Mouse (Mus musculus): ENCODE measurements around the gene 1700067P10Rik.

Gene 1700067P10Rik

DNA sequence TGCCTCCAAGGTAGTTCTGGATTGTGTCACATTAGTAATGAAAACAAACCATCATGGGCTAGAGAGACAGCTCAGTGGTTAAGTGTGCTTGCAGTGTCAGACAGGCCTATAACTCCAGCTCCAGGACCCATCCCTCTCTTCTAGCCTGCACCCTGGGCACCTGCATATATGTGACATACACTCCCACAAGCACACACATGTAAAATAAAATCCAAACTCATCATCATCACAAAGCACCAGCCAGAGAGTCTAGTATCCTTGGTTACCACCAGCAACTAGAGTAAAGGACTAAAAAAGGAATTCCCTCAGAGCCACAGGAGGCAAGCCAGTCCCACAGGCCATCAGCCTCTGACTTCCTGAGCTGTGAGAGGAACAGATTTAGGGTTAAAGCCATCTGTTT lies at the start of gene 1700067P10Rik:
Gene 1700067P10Rik, plus strand, starts transcription at position 301 of the 400 bp plus-strand sequence.
- CTCF ChIA-PET, result no interaction called here

GRCm38 (mm10) chr17:48041351-48042287 lies 47.5 kb upstream of the 1700067P10Rik start:
- CTCF ChIA-PET, result interaction anchor here (0.8 to 1.5 kb wide), 4 partner anchors 55 to 119 kb away, joined by 3 to 4 read pairs (median 3); no protein-coding TSS in a partner anchor

- CTCF ChIA-PET, result interaction anchor here (0.6 to 1.5 kb wide), 4 partner anchors 12 to 361 kb away, joined by 3 to 6 read pairs (median 4); no protein-coding TSS in a partner anchor
These were observed 45.8 kb upstream of the 1700067P10Rik start for GRCm38 (mm10) chr17:48043154-48043880.

GRCm38 (mm10) chr17:48045631-48046030 lies 43.5 kb upstream of the 1700067P10Rik start:
- CTCF ChIA-PET, result interaction anchor here (1.0 kb wide), 1 partner anchor 173 kb away, joined by 3 read pairs; no protein-coding TSS in a partner anchor

DNA sequence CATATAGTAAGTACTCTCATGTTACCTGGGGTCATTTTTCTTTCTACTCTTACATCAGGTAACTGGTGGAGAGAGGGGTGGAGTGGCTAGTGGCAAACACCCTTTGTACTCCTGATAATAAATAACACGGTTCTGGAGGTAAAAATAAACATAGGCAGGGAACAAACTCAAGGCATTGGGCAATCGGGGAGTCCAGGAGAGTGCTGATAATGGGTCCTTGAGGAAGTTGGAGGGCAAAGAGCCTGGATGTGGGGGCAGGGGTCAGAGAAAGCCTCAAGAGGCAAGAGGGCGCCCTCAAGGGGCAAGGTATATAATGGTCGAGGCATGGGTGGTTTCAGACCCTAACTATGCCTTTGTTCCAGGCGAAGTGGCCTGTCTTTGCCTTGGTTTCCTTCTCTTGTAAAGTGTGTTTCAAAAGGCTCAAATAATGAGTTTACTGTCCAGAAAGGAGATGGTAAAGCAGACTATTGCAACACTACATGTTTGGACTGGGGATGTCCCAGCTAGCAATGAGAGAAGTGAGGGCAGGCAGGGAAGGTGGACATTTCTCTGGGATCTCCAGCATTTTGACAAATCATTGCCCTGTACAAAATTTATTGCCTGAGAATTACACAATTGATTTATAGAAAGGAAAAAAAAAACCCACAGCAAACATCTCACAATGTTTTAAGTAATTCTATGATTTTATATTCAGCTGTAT lies 37.3 kb upstream of the 1700067P10Rik start:
- CTCF ChIA-PET, result no interaction called here

- CTCF ChIA-PET, result interaction anchor here (0.7 kb wide), 1 partner anchor 37 kb away, joined by 15 read pairs; no protein-coding TSS in a partner anchor
These were observed 36.6 kb upstream of the 1700067P10Rik start for GRCm38 (mm10) chr17:48052338-48053067.

DNA sequence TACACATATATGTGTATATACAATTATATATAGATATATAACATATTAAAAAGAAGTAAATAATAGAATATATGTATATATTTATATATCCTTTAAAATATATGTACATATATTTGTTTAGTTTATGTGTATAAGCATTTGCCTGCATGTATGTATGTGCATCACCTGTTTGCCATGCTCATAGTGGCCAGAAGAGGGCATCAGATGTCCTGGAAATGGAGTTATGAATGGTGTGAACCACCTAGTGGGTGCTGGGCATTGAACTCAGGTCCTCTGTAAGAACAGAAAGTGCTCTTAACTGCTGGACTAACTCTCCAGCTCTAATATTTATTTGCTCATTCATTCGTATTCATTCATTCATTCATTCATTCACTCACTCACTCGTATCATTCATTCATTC lies 35.5 kb upstream of the 1700067P10Rik start:
- CTCF ChIA-PET, result no interaction called here

- CTCF ChIA-PET, result interaction anchor here (0.5 to 0.7 kb wide), 3 partner anchors 12 to 44 kb away, joined by 3 to 11 read pairs (median 4); no protein-coding TSS in a partner anchor
These were observed 33.9 kb upstream of the 1700067P10Rik start for GRCm38 (mm10) chr17:48055076-48055816.

DNA sequence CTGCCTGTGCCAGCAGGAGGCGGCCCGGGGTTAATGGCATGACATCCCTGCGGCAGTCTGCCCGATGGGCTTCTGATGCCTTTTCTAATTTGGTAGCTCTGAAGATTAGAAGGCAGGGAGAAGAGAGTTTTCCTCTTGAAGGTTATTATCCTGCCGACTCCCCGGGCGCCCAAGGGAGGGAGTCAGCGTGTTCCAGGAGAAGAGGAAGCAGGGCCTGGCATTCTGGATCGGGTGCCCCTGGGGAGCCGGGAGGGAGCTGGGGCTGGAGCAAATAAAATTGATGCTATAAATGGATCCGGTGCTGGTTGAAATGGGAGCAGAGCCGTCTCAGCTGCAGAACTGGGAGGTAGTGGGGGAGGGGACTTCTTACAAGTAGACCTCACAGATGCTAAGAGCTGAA lies 31.7 kb upstream of the 1700067P10Rik start:
- CTCF ChIA-PET, result no interaction called here

DNA sequence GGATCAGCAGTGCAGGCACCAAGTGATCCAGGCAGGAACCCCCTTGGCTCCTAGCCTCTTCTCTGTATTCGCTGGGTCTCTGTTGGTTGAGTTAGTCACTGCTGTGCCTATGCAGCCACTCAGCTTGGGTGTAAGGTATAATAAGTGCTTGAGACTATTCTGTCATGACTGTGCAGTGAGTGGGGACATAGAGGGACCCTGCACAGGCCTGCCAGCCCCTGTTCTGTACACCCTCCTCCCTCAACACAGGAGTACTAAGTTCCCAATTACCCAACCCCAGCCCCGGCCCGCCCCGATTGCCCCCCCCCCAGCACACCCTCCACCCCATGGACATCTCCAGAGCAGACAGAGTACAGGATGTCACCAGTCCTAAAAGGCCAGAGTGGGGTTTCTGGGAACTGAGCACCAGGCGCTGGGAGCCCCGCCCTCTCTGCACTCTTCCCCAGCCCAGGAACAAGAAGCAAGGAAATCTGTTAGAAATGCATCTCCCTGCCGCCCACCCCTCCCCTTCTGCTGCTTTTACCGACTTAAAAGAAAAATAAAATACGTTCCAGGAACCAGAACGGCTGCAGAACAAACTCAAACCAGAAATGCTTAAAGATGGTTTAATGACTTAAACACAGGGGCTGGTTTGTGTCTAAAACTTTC lies 24.8 kb upstream of the 1700067P10Rik start:
- CTCF ChIA-PET, result no interaction called here

DNA sequence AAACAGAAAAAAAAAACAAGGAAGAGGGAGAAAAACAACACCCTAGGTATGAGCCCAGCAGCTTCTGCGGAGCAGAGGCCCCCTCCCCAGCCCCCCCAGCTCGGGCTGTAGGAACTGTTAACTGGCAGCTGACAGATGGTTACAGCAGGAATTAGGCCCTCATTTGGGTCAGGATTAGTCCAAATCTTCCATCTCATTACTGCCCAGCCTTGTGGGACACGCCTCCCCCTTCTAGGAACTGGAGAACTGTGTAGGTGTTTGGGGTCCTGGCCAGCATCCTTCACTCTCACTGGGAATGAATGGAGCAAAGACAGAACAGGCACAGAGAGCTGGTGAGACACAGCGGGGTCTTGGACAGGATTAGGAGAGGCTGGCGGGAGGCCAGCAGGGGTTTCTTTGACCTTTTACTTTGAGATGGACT lies 24.0 kb upstream of the 1700067P10Rik start:
- CTCF ChIA-PET, result no interaction called here

DNA sequence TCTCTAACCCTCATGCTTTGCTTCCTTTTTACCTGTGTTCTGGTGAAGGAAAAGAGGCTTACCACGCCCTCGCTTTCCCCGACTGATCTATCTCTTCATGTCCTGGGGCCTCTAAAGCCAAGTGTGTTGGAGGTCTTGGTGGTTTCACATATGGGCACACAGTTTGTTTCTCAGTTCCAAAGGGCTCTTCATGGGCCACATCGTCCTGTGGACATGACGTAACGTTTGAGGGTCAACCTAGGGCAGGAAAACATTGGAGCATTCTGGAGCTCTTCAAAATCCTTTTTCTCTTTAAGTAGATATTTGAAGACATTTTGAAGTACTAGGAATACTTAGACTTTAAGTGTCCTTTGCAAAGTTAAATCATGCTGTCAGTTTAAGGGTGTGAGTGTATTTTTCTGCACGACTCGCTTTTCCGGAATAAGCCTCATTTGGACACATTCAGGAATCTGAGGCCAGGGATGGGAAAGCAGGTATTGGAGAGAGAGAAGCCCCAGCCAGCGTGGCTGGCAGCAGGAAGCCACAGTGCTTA lies 22.0 kb upstream of the 1700067P10Rik start:
- CTCF ChIA-PET, result interaction anchor here (0.6 kb wide), 1 partner anchor 56 kb away, joined by 3 read pairs; no protein-coding TSS in a partner anchor

DNA sequence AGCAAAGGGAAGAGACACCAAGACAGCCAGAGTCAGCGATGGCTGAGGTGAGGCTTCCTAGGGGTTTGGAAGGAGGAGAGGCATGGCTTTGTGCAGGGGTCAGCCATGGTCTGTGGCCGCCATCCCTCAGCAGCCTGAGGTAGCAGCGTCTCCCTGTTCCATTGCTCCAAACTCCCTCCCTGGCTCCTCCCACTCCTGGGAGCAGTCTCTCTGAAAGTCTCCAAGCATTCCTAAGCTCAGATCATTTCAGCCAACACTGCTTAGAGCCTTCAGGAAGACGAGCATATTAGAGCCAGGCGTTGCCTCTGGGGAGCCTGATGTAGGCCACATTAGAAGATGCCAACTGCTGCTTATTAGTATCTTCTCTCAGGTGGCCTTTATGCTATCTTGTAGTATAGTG lies 21.4 kb upstream of the 1700067P10Rik start:
- CTCF ChIA-PET, result interaction anchor here (0.6 kb wide), 1 partner anchor 57 kb away, joined by 3 read pairs; no protein-coding TSS in a partner anchor

GRCm38 (mm10) chr17:48080626-48081025 lies 8.5 kb upstream of the 1700067P10Rik start:
- CTCF ChIA-PET, result no interaction called here

DNA sequence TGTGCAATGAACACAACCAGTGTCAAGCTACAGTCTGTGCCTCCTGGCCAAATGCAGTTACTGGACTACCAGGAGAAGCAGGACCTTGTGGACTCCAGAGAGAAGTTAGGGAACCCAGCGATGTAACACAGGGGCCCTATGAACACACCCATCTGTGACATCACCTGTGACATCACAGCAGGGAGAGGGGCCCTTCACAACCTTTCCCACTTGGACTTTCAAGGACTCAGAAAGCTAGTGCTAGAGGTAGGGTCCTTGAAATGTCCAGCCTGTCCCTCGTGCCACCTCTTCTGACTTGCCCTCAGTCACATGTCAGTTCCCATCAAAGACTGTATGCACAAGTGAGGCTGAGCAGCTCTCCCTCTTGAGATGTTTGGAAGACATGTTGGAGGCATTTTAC lies 327 bp downstream of the 1700067P10Rik start:
- CTCF ChIA-PET, result interaction anchor here (0.6 kb wide), 1 partner anchor 36 kb away, joined by 15 read pairs; no protein-coding TSS in a partner anchor

GRCm38 (mm10) chr17:48090305-48090704 lies 1.2 kb downstream of the 1700067P10Rik start:
- CTCF ChIA-PET, result interaction anchor here (0.7 kb wide), 1 partner anchor 142 kb away, joined by 3 read pairs; the partner anchor contains the start of gene Trem1

DNA sequence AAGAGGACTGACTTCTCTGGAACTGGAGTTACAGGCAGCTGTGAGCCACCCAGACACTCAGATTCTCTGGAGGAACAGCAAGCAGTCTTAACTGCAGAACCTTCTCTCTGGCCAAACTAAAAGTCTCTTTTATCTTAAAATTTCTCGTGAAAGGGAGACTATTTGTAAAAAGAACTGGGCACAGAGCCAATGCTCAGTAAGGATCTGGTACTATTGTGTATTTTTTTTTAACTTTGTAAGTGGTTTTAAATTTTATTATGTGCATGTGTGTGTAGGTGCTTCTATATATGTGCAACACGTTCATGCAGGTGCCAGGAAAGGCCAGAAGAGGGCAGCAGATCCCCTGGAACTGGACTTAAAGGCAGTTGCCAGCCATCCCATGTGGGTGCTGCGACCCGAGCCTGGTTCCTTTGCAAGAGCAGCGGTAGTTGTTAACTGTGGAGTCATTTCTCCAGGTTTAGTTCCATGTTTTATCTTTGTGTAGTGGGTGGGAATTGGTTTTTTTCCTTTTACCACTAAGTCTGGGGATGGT lies 4.2 kb downstream of the 1700067P10Rik start:
- CTCF ChIA-PET, result no interaction called here

DNA sequence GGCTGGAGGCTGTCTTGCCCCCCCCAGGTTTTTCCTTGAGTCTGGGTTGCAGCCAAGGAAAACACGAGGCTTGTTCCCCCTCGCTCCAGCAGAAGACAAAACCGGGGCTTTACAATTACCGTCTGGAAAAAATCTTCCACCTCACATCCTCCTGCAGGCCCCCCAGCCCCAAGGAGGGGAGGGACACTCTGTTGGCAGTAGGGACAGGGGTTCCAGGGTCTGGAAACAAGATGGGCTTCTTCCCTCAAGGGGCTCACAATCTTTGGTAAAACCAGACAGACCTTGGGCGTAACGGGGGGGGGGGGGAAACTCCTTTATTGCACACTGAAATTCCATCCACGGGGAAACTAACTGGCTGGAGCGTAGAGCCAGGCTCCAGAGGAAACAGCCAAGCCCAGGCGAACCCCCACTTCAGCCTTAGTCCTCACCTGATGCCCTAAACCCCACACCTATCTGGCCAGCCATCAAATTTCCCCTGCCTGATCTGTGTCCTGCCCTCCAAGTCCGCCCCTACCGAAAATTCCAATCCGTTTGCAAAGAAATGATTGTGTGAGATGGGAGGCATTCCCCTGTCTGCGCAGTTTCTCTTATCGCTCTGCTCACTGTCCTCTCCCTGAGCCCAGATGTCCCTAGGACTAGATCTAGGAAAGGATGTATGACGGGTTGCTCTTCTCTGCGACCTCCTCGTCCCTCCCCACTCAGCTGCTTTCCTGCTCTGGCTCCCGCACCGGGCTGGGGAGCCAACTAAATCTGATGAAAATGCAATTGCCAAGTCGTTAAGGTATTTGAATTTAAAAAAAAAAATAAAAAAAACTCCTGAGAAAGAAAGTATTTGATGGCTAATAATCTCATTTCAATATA lies 5.9 kb downstream of the 1700067P10Rik start:
- CTCF ChIA-PET, result no interaction called here
